Mouse (Mus musculus) embryo, embryonic 11 days (tissue): Measurements from ENCODE around the gene Fggy.
A peak's percentile ranks its signal among the peaks of the same experiment; 100 is the strongest.

Experiments
- DNase-seq: peaks from one replicate; pipeline ENCODE4 v3.0.0-alpha.2; 2015

The Fggy gene

GRCm38 (mm10) chr4:95788867-95789266 is 231.6 kb downstream of the Fggy start:
- DNase-seq: peak; percentile 27

GRCm38 (mm10) chr4:95791913-95792475 is 234.7 kb downstream of the Fggy start:
- DNase-seq: peak; percentile 28

DNA sequence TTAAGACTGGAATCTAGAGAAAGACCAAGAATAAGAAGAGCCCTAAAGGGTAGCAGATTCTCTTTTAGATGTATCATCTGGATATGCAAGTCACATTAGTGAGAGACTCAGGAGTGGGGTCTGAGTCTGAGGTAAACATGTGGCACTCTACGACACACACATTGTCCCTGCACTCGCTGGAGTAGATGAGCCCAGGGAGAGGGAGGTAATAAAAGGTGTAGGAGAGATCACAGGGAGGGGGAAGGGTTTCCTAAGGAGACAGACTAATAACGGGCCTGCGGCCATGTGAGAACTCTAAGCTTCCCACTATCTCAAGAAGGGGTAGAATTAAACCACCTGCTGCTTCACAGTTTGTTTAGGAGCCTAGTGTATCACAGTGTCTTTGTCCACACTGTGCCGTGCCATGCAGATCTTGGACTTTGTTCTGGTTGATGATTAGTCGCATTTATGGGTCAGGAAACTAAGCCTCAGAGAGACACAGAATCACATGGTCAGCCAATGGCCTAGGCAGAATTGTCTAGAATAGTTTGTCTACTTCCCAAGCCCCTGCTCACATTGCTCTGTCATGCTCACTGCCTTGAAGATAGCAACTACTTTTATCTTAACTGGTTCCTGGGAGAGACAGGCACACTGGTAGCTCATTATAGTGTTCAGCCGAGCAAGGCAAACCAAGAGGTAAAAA is 236.5 kb downstream of the Fggy start:
- DNase-seq: no peak

DNA sequence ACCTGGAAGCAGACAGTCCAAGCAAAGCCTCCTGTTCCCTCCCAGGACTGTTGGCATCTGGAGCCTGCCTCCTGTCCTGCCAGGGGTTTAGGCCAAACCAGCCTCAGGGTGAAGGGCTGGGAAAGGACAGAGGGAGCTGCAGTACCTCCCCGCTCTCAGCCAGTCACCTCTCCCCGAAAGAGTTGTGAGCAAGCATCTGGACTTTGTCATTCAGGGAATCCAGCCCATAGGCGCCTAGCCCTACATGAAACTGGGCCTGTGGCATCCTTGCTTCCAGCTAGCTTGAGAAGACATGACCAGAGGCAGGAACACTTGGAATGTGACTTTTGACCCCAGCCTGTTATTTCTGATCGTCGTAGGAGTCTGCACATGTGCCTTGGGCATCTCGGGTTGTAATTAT is 237.3 kb downstream of the Fggy start:
- peak; percentile 60 for DNase-seq

- no peak for DNase-seq
Observed at GRCm38 (mm10) chr4:95795283-95795682, 238.0 kb downstream of the Fggy start.

DNA sequence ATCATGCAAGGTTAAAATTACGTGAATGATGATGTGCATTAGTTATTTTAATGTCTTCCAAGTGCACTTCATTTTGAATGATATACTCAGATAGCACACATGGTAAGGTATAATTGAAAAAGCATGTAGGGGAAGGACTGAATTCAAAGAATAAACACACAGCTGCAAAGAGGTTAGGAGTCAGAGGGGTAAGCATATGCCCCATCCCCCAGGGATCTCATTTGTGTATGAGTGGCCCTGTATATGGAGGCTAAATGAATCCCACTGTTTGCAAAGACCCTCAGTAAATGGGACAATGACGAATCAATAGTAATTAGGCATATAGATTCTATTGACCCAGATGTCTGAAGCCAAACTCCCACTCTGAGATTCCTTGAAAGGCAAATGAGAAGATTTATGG is 262.3 kb downstream of the Fggy start:
- DNase-seq: peak; percentile 74

DNA sequence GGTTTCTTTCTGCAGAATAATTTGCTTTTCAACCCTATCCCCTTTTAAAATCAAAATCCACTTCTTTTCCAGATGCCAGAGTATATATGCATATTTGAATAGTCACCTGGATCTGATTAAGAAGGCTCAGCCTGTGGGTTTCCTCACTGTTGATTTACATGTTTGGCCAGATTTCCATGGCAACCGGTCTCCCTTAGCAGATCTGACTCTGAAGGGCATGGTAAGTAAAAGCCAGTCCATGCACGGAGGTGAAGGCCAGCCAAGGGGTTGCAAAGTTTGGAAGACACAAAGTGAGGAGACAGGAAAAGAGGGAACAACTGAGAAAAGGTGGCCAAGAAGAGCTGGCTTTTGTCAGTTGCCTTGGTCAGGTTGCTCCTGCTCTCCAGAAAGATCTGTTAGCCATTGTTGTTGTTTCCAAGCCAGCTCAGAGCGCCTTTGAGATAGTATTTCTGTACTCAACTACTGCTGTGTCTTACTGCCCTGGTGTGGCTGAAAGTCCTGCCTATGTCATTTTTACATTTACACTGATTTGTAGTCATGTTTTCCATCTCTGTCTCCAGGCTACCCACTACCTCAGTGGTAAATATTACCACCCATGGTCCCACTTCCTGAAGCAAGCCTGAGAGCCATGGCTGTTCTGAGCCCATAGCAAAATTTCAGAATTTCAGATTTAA is 264.7 kb downstream of the Fggy start:
- peak; percentile 84 for DNase-seq

- no peak for DNase-seq
Observed at GRCm38 (mm10) chr4:95828164-95828563, 270.9 kb downstream of the Fggy start.

DNA sequence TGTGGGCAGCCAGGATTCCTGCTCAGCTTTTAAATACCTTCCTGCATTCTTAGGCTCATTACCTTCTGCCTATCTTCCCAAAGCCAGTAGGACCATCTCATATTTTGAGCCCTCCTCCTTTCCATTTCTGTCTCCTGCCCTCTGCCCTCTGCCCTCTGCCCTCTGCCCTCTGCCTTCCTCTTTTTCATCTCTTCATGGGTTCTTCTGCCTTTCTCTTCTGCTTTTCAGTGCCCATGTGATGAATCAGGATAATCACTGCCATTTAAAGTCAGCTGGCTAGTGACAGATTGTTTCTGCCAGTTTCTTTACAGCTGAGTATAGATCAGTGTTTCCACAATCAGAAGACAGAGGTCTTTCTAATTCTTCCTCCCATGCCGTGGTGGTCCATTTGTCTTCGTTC is 273.0 kb downstream of the Fggy start:
- no peak for DNase-seq

GRCm38 (mm10) chr4:95839860-95840259 is 282.6 kb downstream of the Fggy start:
- DNase-seq: no peak

DNA sequence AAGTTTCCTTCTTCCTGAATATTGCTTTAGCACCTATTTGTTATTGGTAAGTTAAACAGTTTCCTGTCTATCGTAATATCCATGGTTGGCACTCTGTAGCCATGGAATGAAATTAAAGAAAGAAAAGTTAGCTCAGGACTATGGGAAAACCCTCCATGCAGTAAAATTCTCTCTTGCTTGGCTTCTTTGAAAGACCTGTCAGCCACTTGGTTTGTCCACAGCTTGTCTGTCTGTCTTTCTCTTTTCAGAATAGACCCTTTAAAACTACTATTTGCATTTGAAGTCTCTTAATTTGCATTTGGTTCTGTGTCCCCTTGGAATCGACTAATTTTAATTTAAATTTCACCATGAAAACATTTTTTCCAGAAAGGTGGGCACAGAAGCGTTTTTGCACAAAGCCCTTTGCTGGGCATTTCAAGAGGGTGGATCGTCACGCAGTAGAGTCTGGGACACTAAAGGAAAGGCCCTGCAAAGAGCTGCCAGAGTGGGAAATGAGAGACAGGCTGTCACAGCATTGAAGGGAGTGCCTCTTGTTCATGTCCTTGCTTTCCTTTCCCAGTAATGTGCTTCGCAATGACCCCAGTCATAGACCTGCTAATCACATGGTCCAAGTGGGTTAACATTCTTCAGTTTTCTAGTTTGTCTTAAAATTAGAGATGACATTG is 283.2 kb downstream of the Fggy start:
- DNase-seq: no peak

- peak; percentile 47 for DNase-seq
Observed at GRCm38 (mm10) chr4:95845981-95846617, 288.8 kb downstream of the Fggy start.

DNA sequence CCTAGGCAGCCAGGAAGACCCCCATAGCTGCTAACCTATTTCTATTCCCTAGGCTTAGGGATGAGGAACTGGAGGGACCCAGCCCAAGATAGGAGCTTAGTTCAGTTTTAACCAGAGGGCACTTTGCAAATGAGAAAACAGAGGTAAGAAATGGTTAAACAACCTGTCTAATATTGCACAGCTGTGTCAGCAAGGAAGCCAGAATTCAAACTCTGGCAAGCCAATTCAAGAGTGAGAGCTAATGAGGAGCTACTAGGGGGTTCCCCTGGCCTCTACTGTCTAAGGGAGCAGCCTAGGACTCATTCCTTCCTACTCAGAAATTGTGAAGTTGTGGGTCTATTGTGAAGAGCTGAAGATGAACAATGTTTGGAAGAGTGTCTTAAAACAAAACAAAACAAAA is 289.9 kb downstream of the Fggy start:
- no peak for DNase-seq

GRCm38 (mm10) chr4:95847664-95848063 is 290.4 kb downstream of the Fggy start:
- DNase-seq: no peak

GRCm38 (mm10) chr4:95849497-95849896 is 292.2 kb downstream of the Fggy start:
- DNase-seq: no peak

GRCm38 (mm10) chr4:95850044-95850739 is 292.9 kb downstream of the Fggy start:
- no peak for DNase-seq

DNA sequence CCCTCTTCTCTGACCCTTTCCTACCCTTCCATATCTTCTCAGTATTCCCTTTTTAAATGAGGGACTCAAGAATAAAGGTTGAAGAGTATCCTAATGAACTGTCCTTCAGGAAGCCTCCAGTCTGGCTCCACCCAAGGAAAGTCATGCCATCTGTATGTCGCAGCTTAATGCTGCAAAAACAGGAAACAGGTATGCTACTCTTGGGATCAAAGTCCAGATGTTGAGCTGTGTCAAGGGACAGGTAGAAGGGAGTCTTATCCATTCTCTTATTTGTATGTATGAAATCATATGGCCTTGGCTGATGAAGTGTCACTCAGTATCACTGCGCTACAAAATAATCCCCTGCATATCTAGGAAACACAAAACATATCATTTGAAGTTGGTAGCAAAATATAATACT is 294.9 kb downstream of the Fggy start:
- no peak for DNase-seq

DNA sequence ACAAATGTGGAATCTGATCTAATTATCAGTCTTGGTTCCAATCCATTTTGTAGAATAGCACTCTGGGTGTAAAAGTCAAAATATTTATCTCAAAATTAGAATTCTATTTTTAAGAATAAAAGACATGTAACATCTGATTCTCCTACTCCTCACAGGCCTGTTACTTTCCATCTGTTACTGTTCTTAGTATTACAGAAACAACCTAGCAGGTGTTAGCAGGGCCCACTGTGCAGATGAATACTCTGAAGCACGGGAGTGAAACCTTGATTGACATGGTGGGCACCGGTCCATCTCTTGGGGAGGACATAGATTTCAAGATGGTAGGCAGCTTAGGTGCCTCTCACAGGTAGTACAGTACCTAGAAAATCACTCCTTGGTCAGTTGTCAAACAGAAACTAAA is 298.7 kb downstream of the Fggy start:
- no peak for DNase-seq

- no peak for DNase-seq
Observed at GRCm38 (mm10) chr4:95860601-95861000, 303.3 kb downstream of the Fggy start.

- peak; percentile 25 for DNase-seq
Observed at GRCm38 (mm10) chr4:95861074-95861473, 303.8 kb downstream of the Fggy start.

- no peak for DNase-seq
Observed at GRCm38 (mm10) chr4:95861741-95862155, 304.4 kb downstream of the Fggy start.

DNA sequence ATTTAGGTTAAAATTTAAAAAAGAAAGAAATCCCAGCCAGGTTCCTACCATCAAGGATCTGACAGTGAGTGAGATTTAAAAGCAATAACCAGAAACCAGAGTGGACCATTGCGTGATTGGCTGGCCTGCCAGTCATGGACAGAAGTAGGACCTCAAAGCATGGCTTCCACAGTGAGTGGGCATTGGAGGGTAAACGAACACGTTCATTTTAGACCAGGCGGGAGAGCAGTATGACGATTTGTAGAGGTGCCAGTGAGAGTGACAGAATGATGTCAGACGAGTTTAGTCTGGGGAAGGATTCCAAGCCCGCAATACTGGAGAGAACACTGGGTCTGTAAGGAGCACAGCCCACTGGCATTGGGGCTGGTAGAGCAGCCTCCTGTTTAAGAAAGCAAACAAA is 305.0 kb downstream of the Fggy start:
- no peak for DNase-seq
